Mouse (Mus musculus) brown adipose tissue, adult 24 weeks (tissue): ENCODE measurements around the gene Ovol1. TPM values are rescaled to one million over a fixed set of nuclear protein-coding genes. Genes with fewer than 3 reads are reported as not detected.

Experiments used
- H3K27ac ChIP-seq: fragments of 200-500 bp; replicated peaks from 2 replicates; pipeline ENCODE4 v1.5.1; 2012; ENCODE audit warnings: low read depth, mild to moderate bottlenecking, low read length
- H3K4me1 ChIP-seq: fragments of 200-500 bp; 2 replicates; pipeline ENCODE4 v1.6.1; 2012; ENCODE audit warnings: low read length, mixed read lengths; ENCODE audit not compliant: control insufficient read depth, insufficient read depth, insufficient read length
- H3K4me3 ChIP-seq: fragments of 200-500 bp; 2 replicates; pipeline ENCODE4 v1.5.1; 2012; ENCODE audit warnings: low read depth, mild to moderate bottlenecking, low read length, moderate library complexity; ENCODE audit not compliant: insufficient read depth
- polyA plus RNA-seq: library from polyadenylated mRNA; stranded (reverse); fragments of >200 nt; gene quantifications from 2 replicates; pipeline ENCODE4 v1.2.4, GENCODE M21; 2012; ENCODE audit not compliant: missing spikeins, insufficient read depth, insufficient read length

Ovol1 gene
- polyA plus RNA-seq, 1 experiment, result not detected

- Histone ChIP-seq H3K27ac (peak overlapping the region; percentile 65), H3K4me3 (no peak overlapping the region), H3K4me1 (peaks cover 5% of the 10 kb centered on the region; the same call in 1 of the 2 replicates)
These were observed 19.5 kb upstream of the Ovol1 start for GRCm38 (mm10) chr19:5579971-5580370.

DNA sequence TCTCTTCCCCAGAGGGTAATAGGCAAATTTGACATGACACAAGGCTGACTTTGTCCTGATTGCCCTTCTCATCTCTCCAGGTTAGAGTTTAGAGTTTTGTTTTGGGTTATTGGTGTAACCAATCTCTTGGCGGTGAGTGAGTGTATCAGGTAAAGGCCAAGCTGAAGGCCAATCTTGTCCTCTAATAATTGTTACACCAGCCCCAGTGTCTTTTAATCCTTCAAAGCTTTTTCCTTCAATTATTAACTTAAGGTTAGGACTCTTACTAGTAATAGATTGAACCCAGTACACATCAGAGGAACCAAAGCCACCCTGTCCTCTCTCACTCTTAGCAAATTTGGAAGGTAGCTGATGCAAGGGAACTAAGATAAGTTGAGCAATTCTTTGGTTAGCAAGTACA is 14.9 kb upstream of the Ovol1 start:
- peaks cover 13% of the 10 kb centered on the region for H3K4me1 ChIP-seq
- no peak overlapping the region for H3K27ac ChIP-seq
- H3K4me3 ChIP-seq, result no peak overlapping the region

GRCm38 (mm10) chr19:5572331-5573125 is 12.1 kb upstream of the Ovol1 start:
- Histone ChIP-seq H3K4me3 (no peak overlapping the region), H3K27ac (peak overlapping the region; percentile 71), H3K4me1 (peaks cover 8% of the 10 kb centered on the region; the same call in 1 of the 2 replicates)

GRCm38 (mm10) chr19:5571831-5572230 is 11.4 kb upstream of the Ovol1 start:
- H3K27ac ChIP-seq, result peak overlapping the region; percentile 71
- no peak overlapping the region for H3K4me3 ChIP-seq

DNA sequence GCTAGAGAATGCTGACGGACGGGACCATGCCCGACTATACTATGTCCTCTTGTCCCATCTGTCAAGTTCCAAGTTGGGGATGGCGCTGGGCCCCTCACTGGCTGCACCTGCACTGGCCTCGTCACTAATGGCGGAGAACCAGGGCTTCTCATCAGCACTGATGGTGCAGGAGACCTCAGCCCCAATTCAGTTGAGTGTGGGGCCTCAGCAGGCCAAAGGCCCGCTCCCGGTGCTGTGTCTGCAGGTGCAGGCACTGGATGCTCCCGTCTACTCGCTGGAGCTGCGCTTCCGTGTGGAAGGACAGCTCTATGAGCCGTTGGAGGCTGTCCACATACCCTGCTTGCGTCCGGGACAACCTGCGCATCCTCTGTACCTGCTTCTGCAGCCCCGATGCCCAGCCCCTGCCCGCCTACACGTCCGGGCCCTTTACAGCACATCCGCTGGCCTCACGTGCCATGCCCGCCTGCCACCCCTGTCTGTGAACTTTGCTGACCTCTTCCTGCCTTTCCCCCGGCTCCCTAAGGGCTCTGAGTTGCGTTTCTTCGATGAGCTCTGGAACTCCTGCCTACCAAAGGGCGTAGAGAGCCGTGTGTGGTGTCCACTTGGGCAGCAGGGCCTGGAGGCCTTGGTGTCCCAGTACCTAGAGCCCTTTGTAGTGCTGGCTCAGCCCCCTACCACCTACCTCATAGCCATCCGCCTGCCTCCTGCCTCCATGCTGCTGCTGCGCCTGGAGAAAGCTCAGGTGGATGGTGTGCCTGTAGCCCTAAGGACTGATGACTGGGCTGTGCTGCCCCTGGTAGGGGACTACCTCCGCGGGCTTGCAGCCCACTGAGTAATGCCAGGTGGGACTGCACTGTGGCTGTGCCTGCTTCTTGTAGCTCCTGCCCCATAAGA is 10.2 kb upstream of the Ovol1 start:
- Histone ChIP-seq H3K4me1 (peaks cover 12% of the 10 kb centered on the region; the same call in 1 of the 2 replicates), H3K4me3 (no peak overlapping the region), H3K27ac (no peak overlapping the region)

More at GRCm38 (mm10) chr19:5571831-5572230, 11.4 kb upstream of the Ovol1 start:
- peaks cover 9% of the 10 kb centered on the region; the same call in 1 of the 2 replicates for H3K4me1 ChIP-seq

DNA sequence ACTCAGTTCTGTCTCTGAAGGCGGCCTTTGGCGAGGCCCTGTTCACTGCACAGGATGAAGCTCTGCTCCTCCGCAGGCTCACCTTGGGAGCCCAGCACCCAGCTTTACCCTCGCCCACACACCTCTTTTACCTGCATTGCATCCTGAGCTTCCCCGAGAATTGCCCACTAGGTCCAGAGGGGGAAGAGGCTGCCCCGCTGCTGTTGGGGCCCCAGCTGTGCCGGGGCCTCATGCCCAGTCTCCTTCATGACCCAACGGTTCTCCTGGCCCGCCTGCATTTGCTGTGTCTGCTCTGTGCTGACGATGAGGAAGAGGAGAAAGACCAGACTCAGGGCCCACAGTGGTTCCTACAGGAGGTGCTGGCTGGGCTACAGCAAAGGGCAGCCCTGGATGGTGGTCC is 9.1 kb upstream of the Ovol1 start:
- Histone ChIP-seq H3K4me1 (peaks cover 12% of the 10 kb centered on the region; the same call in 1 of the 2 replicates), H3K27ac (no peak overlapping the region), H3K4me3 (no peak overlapping the region)

DNA sequence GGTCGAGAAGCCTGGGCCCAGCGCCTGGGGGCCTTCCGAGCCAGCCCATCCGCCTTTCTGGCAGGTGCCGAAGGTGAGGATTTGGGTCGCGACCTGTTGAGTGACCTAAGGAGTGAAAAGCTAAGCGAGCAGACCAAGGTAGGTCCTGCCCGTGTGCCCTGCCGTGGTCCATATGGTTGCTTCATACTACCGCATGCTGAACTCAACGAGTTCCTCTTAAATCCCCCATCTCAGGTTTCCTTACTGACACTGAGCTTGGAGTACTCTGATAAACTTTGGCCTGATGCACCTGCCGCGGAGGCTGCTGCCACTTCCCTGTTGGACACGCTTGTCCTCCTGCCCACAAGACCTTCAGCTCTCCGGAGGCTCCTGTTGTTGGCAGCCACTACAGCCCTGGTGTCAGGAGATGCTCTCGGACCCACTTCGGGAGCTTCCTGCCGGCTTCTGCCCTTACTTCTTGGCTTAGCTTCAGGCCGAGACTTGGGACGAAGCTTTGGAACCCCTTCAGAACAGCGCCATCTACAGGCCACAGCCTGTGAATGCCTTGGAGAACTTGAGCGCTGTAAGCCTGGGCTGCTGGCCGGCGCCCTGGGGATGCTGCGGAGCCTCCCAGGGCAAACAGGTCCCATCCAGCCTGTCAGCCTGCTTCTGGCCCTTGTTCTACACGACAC is 8.2 kb upstream of the Ovol1 start:
- H3K4me3 ChIP-seq, result peak overlapping the region; percentile 97
- H3K4me1 ChIP-seq, result peaks cover 12% of the 10 kb centered on the region; the same call in 1 of the 2 replicates
- peak overlapping the region; percentile 22 for H3K27ac ChIP-seq

GRCm38 (mm10) chr19:5567534-5568469 is 7.4 kb upstream of the Ovol1 start, which contains the start of gene Ap5b1:
TSS of gene Ap5b1 (plus strand) at chr19:5568025.
- peaks cover 7% of the 10 kb centered on the region; the same call in 1 of the 2 replicates for H3K4me1 ChIP-seq
- peak within 1 kb of the TSS; percentile 93 for H3K27ac ChIP-seq

GRCm38 (mm10) chr19:5567180-5567533 is 6.7 kb upstream of the Ovol1 start:
- H3K4me1 ChIP-seq, result peaks cover 4% of the 10 kb centered on the region; the same call in 1 of the 2 replicates
- H3K4me3 ChIP-seq, result peak overlapping the region; percentile 97
- peak overlapping the region; percentile 86 for H3K27ac ChIP-seq

More at GRCm38 (mm10) chr19:5567534-5568469, 7.4 kb upstream of the Ovol1 start, which contains the start of gene Ap5b1:
- H3K4me3 ChIP-seq, result peak within 1 kb of the TSS; percentile 97

- Histone ChIP-seq H3K4me1 (peaks cover 4% of the 10 kb centered on the region; the same call in 1 of the 2 replicates), H3K4me3 (no peak overlapping the region)
These were observed 5.9 kb upstream of the Ovol1 start for GRCm38 (mm10) chr19:5566316-5566715.

DNA sequence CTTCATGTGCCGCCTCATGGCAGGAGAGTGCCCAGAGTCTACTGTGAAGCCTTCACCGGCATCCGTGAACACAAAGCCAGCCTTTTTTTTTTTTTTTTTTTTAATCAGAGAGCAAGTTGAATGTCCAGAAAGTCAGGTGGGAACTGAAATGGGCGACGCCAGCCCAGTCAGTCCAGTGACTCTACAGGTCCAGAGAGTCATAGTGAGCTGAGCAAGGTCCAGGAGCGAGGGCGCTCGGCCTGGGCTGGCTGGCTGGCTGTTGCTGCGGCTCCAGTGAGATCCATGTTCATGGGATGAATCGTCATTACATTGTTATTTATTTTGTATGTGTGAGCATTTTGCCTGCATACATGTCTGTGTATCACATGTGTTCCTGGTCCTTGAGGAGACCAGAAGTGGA is 2.3 kb upstream of the Ovol1 start:
- H3K4me1 ChIP-seq, result peaks cover 11% of the 10 kb centered on the region; the same call in 1 of the 2 replicates
- H3K27ac ChIP-seq, result no peak overlapping the region
- H3K4me3 ChIP-seq, result no peak overlapping the region

More at GRCm38 (mm10) chr19:5566316-5566715, 5.9 kb upstream of the Ovol1 start:
- H3K27ac ChIP-seq, result no peak overlapping the region

DNA sequence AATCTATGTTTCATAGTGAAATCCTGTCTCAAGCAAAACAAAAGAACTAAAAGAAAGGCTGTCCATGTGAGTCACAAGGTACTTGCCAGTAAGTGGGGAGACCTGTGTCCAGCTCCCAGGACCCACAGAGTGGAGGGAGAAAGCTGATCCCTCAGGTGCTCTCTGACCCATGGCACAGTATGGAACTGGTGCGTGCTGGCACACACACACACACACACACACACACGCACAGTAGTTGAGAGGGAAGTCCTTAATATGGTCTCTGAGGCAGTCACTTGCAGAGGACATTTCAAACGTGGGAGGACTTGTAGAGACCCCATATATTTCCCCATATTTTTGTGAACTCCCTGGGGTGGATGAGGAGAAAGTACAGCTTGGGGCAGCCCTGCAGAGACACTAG is 1.4 kb upstream of the Ovol1 start:
- Histone ChIP-seq H3K27ac (no peak overlapping the region), H3K4me3 (no peak overlapping the region), H3K4me1 (peaks cover 11% of the 10 kb centered on the region; the same call in 1 of the 2 replicates)

DNA sequence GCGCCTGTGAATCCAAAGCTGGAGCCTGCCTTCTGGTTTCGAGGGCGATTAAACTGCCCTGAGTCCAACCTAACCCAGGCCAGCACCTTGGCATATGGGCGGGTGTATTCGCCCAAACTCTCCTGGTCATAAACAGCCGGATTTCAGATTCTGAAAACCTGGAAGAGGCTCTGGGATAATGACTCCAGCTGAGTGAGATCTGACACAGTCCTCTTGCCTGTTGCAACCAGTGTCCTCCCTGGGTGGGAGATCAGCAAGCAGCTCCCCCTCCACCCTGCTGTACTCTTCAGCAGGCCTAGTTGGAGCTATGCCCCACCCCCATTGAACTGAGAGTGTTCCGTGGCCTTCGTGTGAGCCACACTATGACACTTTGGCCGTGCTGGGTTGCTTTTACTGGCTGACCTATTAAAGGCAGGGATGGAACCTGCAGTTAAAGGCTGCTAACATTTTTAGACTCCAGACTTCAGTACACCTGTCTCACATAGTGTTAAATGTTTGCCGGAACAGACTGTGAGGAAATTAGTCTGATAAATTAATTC is 875 bp upstream of the Ovol1 start:
- Histone ChIP-seq H3K4me3 (0 out of 2 replicates have a peak overlapping the region, but pooled peaks have one; percentile 35), H3K27ac (no peak overlapping the region), H3K4me1 (peaks cover 8% of the 10 kb centered on the region; the same call in 1 of the 2 replicates)
